Mouse (Mus musculus) neural tube, embryonic 13.5 days (tissue): ENCODE results near the gene Nub1. TPM values are rescaled to one million over a fixed set of nuclear protein-coding genes. Genes with fewer than 3 reads are reported as not detected.
A peak's percentile ranks its signal among the peaks of the same experiment; 100 is the strongest.

Experiments used
- ATAC-seq: fragments of 200-750 bp; cut with Nextera tagmentation; 2 replicates; pipeline ENCODE4 v1.8.0; 2017; ENCODE audit warnings: low read depth, mild to moderate bottlenecking, moderate TSS enrichment, moderate library complexity
- H3K27ac ChIP-seq: fragments of 300-500 bp; sonication (generic); replicated peaks from 2 replicates; pipeline ENCODE4 v1.5.1; 2015; ENCODE audit warnings: moderate library complexity, mild to moderate bottlenecking, inconsistent platforms
- H3K27me3 ChIP-seq: fragments of 300-500 bp; sonication (generic); 2 replicates; pipeline ENCODE4 v1.6.1; 2015; ENCODE audit warnings: mild to moderate bottlenecking, inconsistent platforms
- H3K36me3 ChIP-seq: fragments of 300-500 bp; sonication (generic); 2 replicates; pipeline ENCODE4 v1.6.1; 2015; ENCODE audit warnings: mild to moderate bottlenecking, inconsistent platforms
- H3K4me1 ChIP-seq: fragments of 300-500 bp; sonication (generic); replicated peaks from 2 replicates; pipeline ENCODE4 v1.6.1; 2015; ENCODE audit warnings: inconsistent platforms
- H3K4me2 ChIP-seq: fragments of 300-500 bp; sonication (generic); 2 replicates; pipeline ENCODE4 v1.6.1; 2015; ENCODE audit warnings: inconsistent platforms, mild to moderate bottlenecking, moderate library complexity
- H3K4me3 ChIP-seq: fragments of 300-500 bp; sonication (generic); 2 replicates; pipeline ENCODE4 v1.5.1; 2015; ENCODE audit warnings: mild to moderate bottlenecking, inconsistent platforms
- H3K9ac ChIP-seq: fragments of 300-500 bp; sonication (generic); 2 replicates; pipeline ENCODE4 v1.6.1; 2015; ENCODE audit warnings: moderate library complexity, mild to moderate bottlenecking, inconsistent platforms
- H3K9me3 ChIP-seq: fragments of 300-500 bp; sonication (generic); 2 replicates; pipeline ENCODE4 v1.6.1; 2016; ENCODE audit warnings: inconsistent platforms
- WGBS: fragments of 180-500 bp; shearing (Covaris S2); methylation state at CpG from one replicate; pipeline ENCODE4 v1.1.7; 2015; 5-methylcytosine and 5-hydroxymethylcytosine counted together
- polyA plus RNA-seq: library from polyadenylated mRNA; unstranded; fragments of >200 nt; fragmentation: Nextera tagmentation; extraction: Ambion mirVana; gene quantifications from 2 replicates; pipeline ENCODE4 v1.2.1, GENCODE M21; 2015

The Nub1 gene
- polyA plus RNA-seq, 1 experiment from 2014 or later: 49.9 TPM

- H3K9ac ChIP-seq: peak overlapping the region; percentile 66
- WGBS: 3% methylated on average over 15 of the region's 15 CpGs
- H3K4me2 ChIP-seq: peak overlapping the region; percentile 62
- H3K36me3 ChIP-seq: no peaks in the 10 kb centered on the region
- no peaks in the 10 kb centered on the region for H3K9me3 ChIP-seq
- H3K27ac ChIP-seq: no peak overlapping the region
- no peak for ATAC-seq
- peaks cover 44% of the 10 kb centered on the region for H3K27me3 ChIP-seq
- peak overlapping the region; percentile 41 for H3K4me3 ChIP-seq
- H3K4me1 ChIP-seq: peaks cover 39% of the 10 kb centered on the region
Observed at GRCm38 (mm10) chr5:24730986-24731385, 45.7 kb downstream of the Nub1 start.

- ATAC-seq: no peak
- no peak overlapping the region for H3K4me3 ChIP-seq
- WGBS: 6% methylated on average over 8 of the region's 8 CpGs
Observed at GRCm38 (mm10) chr5:24733134-24733533, 47.8 kb downstream of the Nub1 start.

GRCm38 (mm10) chr5:24733771-24734426, 48.6 kb downstream of the Nub1 start:
- Histone ChIP-seq H3K9me3 (no peaks in the 10 kb centered on the region), H3K4me3 (no peak overlapping the region), H3K36me3 (no peaks in the 10 kb centered on the region), H3K4me2 (no peak overlapping the region), H3K27ac (no peak overlapping the region), H3K4me1 (peaks cover 39% of the 10 kb centered on the region), H3K27me3 (peaks cover 33% of the 10 kb centered on the region), H3K9ac (no peak overlapping the region)
- 66% methylated on average over 7 of the region's 7 CpGs for WGBS
- no peak for ATAC-seq

More at GRCm38 (mm10) chr5:24733134-24733533, 47.8 kb downstream of the Nub1 start:
- peaks cover 39% of the 10 kb centered on the region for H3K4me1 ChIP-seq
- H3K4me2 ChIP-seq: no peak overlapping the region
- H3K27me3 ChIP-seq: peaks cover 40% of the 10 kb centered on the region
- H3K36me3 ChIP-seq: no peaks in the 10 kb centered on the region
- H3K9me3 ChIP-seq: no peaks in the 10 kb centered on the region
- no peak overlapping the region for H3K9ac ChIP-seq
- H3K27ac ChIP-seq: no peak overlapping the region

GRCm38 (mm10) chr5:24737595-24737994, 52.3 kb downstream of the Nub1 start:
- no peak overlapping the region for H3K4me2 ChIP-seq
- H3K4me3 ChIP-seq: no peak overlapping the region
- H3K27me3 ChIP-seq: no peaks in the 10 kb centered on the region
- no peaks in the 10 kb centered on the region for H3K36me3 ChIP-seq
- no peak for ATAC-seq
- no peaks in the 10 kb centered on the region for H3K9me3 ChIP-seq
- no peak overlapping the region for H3K9ac ChIP-seq
- no peak overlapping the region for H3K27ac ChIP-seq
- peaks cover 13% of the 10 kb centered on the region for H3K4me1 ChIP-seq
- WGBS: 90% methylated on average over 10 of the region's 10 CpGs

DNA sequence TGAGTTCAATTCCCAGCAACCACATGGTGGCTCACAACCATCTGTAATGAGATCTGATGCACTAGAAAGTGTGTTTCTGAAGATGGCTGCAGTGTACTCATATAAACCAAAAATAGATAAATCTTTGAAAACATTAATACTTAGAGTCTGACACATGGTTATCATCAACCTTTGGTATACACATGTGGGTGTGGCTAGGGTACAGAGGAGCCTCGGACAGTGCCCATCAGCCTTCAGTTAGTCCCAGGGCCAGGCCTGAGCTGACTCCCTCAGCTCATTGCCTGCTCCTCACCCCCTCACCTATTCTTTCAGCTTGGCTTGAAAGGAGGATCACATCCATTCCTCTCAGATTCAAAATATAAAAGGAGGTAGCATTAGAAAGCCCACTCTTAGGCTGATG, 53.2 kb downstream of the Nub1 start:
- no peak overlapping the region for H3K9ac ChIP-seq
- no peak overlapping the region for H3K4me2 ChIP-seq
- H3K36me3 ChIP-seq: no peaks in the 10 kb centered on the region
- ATAC-seq: no peak
- 94% methylated on average over 1 of the region's 1 CpGs for WGBS
- H3K27ac ChIP-seq: no peak overlapping the region
- H3K4me1 ChIP-seq: peaks cover 4% of the 10 kb centered on the region
- no peaks in the 10 kb centered on the region for H3K9me3 ChIP-seq
- no peak overlapping the region for H3K4me3 ChIP-seq
- H3K27me3 ChIP-seq: no peaks in the 10 kb centered on the region

GRCm38 (mm10) chr5:24739141-24739753, 53.9 kb downstream of the Nub1 start:
- H3K4me1 ChIP-seq: no peaks in the 10 kb centered on the region
- no peaks in the 10 kb centered on the region for H3K9me3 ChIP-seq
- no peak overlapping the region for H3K4me2 ChIP-seq
- no peak overlapping the region for H3K4me3 ChIP-seq
- no peaks in the 10 kb centered on the region for H3K36me3 ChIP-seq
- H3K27me3 ChIP-seq: no peaks in the 10 kb centered on the region
- no peak overlapping the region for H3K27ac ChIP-seq
- ATAC-seq: no peak
- no peak overlapping the region for H3K9ac ChIP-seq
- 69% methylated on average over 15 of the region's 15 CpGs for WGBS

DNA sequence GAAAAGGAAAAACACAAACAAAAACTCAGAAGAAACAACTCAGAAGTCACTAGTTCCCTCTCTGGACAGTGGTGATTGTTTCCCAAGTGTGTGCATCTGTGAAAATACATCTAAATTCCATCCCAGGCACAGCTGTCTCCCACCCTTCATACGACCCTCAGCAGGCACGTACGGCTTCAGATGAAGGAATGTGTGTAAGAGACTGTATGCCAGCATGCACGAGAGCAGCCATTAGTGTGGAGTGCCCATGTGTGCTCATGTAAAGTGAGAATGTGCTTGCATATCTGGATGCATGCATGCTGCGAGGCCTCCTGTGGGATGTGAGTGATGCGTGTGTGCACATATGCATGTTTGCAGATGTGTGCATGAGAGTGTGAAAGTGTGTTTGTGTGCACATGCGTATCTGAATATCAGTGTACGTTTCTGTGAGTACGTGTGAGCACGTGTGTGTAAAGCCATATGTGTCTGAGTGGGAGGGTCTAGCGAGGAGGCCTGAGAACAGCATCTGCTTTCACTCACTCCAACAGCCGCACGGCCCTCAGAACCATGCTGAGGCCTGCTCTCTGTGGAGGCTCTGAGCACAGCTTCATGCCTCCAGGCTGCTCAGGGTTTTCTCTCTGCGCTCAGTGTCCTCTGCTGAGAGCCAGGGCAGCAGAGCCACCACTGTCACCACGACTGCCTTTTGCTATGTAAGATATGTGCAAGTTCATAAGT, 56.0 kb downstream of the Nub1 start:
- Histone ChIP-seq H3K9ac (0 out of 2 replicates have a peak overlapping the region, but pooled peaks have one; percentile 17), H3K36me3 (no peaks in the 10 kb centered on the region), H3K4me3 (no peak overlapping the region), H3K27ac (peak overlapping the region; percentile 28; the same call in 1 of the 2 replicates), H3K4me2 (no peak overlapping the region), H3K27me3 (no peaks in the 10 kb centered on the region), H3K9me3 (no peaks in the 10 kb centered on the region), H3K4me1 (no peaks in the 10 kb centered on the region)
- no peak for ATAC-seq
- 78% methylated on average over 15 of the region's 15 CpGs for WGBS

- Histone ChIP-seq H3K36me3 (no peaks in the 10 kb centered on the region), H3K9ac (no peak overlapping the region), H3K9me3 (no peaks in the 10 kb centered on the region), H3K4me1 (peaks cover 10% of the 10 kb centered on the region), H3K27ac (no peak overlapping the region), H3K4me2 (no peak overlapping the region), H3K4me3 (no peak overlapping the region), H3K27me3 (no peaks in the 10 kb centered on the region)
- ATAC-seq: no peak
- WGBS: 92% methylated on average over 10 of the region's 10 CpGs
Observed at GRCm38 (mm10) chr5:24743956-24744355, 58.6 kb downstream of the Nub1 start.

DNA sequence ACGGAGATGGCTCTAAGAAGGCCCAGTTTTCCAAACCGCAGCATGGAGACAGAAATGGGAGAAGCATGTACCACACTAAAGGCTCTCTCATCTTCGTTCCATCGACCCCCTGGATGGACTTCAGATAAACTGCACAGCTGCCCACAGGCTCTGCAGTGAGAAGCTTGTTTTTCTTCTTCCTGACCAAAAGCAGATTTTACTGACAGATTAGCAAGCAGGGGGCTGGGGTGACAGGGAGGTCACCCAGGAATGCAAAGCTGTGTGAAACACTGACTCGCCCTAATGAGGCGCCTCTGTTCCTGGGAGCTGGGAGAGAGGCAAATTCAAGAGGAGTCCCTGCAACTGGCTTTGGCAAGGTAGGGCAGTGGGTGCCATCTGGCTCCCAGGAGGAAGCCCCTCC, 62.2 kb downstream of the Nub1 start:
- H3K36me3 ChIP-seq: no peaks in the 10 kb centered on the region
- H3K27ac ChIP-seq: no peak overlapping the region
- H3K4me1 ChIP-seq: peaks cover 36% of the 10 kb centered on the region
- H3K27me3 ChIP-seq: no peaks in the 10 kb centered on the region
- WGBS: 10% methylated on average over 6 of the region's 6 CpGs
- no peak overlapping the region for H3K4me2 ChIP-seq
- ATAC-seq: no peak
- H3K9me3 ChIP-seq: no peaks in the 10 kb centered on the region
- H3K4me3 ChIP-seq: no peak overlapping the region
- no peak overlapping the region for H3K9ac ChIP-seq

DNA sequence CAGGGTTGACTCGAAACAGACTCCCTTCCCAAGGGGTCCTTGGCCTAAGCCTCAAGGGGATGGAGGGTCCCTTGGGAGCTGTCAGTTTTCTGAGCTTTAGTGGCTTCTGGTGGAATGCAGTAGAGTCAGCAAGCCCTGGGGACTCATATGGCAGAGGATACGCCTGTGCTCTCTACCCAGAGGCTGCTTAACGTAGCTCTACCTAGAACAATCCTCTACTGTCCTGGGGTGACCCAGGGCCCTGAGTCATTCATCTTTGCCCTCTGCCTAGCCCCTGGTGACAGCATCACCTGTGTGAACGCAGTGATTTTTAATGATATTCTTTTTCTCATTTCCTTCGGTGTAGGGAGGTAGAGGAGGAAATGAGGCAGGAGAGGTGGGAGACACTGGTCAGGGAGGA, 64.4 kb downstream of the Nub1 start:
- H3K27me3 ChIP-seq: no peaks in the 10 kb centered on the region
- H3K4me1 ChIP-seq: peaks cover 36% of the 10 kb centered on the region
- H3K9ac ChIP-seq: peak overlapping the region; percentile 83
- H3K9me3 ChIP-seq: no peaks in the 10 kb centered on the region
- H3K4me3 ChIP-seq: peak overlapping the region; percentile 58
- H3K36me3 ChIP-seq: no peaks in the 10 kb centered on the region
- peak overlapping the region; percentile 85 for H3K27ac ChIP-seq
- peak overlapping the region; percentile 87 for H3K4me2 ChIP-seq
- 43% methylated on average over 5 of the region's 5 CpGs for WGBS
- ATAC-seq: peak; percentile 14; the same call in 1 of the 2 replicates

DNA sequence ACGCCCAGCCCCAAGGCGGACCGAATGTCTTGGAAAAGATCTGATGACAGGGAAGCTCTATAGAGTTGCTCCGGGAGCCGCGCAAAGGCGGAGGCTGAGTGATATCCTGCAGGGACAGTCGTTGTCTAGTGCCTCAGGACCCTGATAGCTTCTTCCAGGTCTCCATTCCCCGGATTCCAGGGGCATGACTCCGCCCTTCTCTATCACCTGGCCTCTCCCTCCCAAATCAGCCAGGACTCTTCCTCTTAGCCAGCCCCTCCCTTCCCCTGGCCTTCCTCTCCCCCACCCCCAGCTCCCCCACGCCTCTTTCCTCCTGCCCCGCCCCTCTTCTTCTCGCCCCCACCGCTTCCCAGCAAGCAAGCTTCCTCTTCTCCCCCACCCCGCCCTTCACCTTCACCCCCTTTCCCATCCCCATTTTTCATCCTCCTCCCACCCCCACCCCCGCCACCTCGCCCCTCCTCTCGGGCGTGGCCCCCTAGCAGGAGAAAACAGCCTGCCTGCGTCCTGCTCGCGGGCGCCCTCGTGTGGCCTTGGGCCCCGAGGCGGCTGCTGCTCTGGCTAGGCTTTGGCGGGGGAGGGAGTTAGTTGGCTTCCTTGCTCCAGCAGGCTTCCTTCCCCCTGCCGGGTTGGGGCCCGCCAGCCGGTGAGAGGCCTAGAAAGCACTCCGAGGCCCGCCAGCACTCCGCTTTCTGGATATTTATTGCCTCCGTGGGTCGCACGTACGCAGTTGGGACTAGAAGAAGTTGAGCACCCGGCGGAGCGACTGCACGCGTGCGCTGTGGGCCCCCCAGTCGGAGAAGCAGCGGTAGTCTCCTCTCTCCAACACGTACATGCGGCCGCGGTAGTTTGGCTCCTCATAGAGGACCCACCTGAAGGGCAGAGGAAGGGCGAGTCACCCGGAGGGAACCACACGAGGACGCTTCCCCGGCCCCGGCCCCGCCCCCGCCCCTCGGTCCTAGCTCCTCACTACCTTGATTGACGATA, 65.3 kb downstream of the Nub1 start:
- no peaks in the 10 kb centered on the region for H3K36me3 ChIP-seq
- no peaks in the 10 kb centered on the region for H3K27me3 ChIP-seq
- peak overlapping the region; percentile 58 for H3K4me3 ChIP-seq
- H3K27ac ChIP-seq: peak overlapping the region; percentile 85
- H3K9ac ChIP-seq: peak overlapping the region; percentile 83
- H3K9me3 ChIP-seq: no peaks in the 10 kb centered on the region
- 2% methylated on average over 57 of the region's 59 CpGs for WGBS
- ATAC-seq: peak; percentile 86
- peak overlapping the region; percentile 87 for H3K4me2 ChIP-seq
- H3K4me1 ChIP-seq: peaks cover 36% of the 10 kb centered on the region
